Mouse (Mus musculus): ENCODE data around the gene Fgfr3. TPM values are rescaled to one million over a fixed set of nuclear protein-coding genes. Genes with fewer than 3 reads are reported as not detected.

The Fgfr3 gene
- polyA plus RNA-seq, 1 experiment from 2014 or later: 23.5 TPM

DNA sequence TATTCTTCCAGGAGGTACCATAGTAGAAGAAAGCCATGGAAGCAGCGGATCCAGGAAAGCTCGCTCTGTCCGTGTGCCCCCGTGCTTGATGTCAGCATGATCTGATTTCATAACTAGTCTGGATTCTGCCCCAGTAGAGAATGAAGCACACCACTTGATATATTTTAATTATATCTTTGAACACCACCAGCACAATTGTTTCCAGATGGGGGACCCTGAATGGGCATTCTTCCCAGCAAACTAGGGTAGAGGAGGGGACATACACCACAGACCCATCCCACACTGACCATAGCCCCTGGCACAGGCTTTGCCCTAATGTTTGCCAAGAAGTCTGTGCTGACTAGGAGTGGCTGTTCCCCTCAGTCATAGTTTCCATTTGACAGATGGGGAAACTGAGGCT, 36.5 kb upstream of the Fgfr3 start:
- Histone ChIP-seq H3K4me3 (ENCODE audit: low read depth, low read length) (no peak overlapping the region), H3K27ac (ENCODE audit: low read length) (no peak overlapping the region), H3K27me3 (ENCODE audit: control insufficient read depth, insufficient read depth, low read length) (no peaks in the 10 kb centered on the region), H3K36me3 (ENCODE audit: control insufficient read depth, insufficient read depth, low read length) (no peaks in the 10 kb centered on the region), H3K4me2 (replicated peaks; ENCODE audit: low read depth, low read length) (no peak overlapping the region), H3K4me1 (ENCODE audit: control insufficient read depth, insufficient read depth, low read length) (peaks cover 9% of the 10 kb centered on the region; the same call in 1 of the 2 replicates), H3K9me3 (ENCODE audit: control insufficient read depth, low read depth, low read length) (no peaks in the 10 kb centered on the region), H3K9ac (replicated peaks; ENCODE audit: low read depth, low read length) (no peak overlapping the region)
- WGBS: 92% methylated on average over 4 of the region's 4 CpGs
- no peak for ATAC-seq (ENCODE audit: insufficient number of reproducible peaks, insufficient read depth, low FRiP score, low read depth)

DNA sequence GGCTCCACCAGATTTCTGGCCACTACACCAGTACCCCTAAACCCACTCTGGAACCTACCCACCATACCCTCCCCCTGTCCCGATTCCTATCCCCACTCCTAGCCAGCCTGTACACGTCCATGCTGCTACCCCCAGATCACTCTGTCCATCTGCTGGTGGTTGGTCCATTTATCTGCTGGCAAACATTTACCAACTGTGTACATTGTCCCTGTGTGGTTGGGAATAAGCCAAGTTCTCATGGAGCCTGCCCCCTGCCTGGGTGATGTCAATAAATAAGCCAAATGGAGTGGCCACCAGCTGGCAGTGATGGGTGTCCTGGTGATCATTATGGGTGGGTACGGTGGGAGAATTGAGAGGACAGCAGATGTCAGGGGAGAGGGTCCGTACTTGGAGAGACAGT, 34.3 kb upstream of the Fgfr3 start:
- no peak for ATAC-seq (ENCODE audit: insufficient number of reproducible peaks, insufficient read depth, low FRiP score, low read depth)
- H3K27me3 ChIP-seq (ENCODE audit: control insufficient read depth, insufficient read depth, low read length): no peaks in the 10 kb centered on the region
- no peaks in the 10 kb centered on the region for H3K9me3 ChIP-seq (ENCODE audit: control insufficient read depth, low read depth, low read length)
- peaks cover 11% of the 10 kb centered on the region for H3K4me1 ChIP-seq (ENCODE audit: control insufficient read depth, insufficient read depth, low read length)
- no peak overlapping the region for H3K27ac ChIP-seq (ENCODE audit: low read length)
- no peak overlapping the region for H3K9ac ChIP-seq (replicated peaks; ENCODE audit: low read depth, low read length)
- 81% methylated on average over 4 of the region's 4 CpGs for WGBS
- no peak overlapping the region for H3K4me2 ChIP-seq (replicated peaks; ENCODE audit: low read depth, low read length)
- H3K36me3 ChIP-seq (ENCODE audit: control insufficient read depth, insufficient read depth, low read length): no peaks in the 10 kb centered on the region
- no peak overlapping the region for H3K4me3 ChIP-seq (ENCODE audit: low read depth, low read length)

DNA sequence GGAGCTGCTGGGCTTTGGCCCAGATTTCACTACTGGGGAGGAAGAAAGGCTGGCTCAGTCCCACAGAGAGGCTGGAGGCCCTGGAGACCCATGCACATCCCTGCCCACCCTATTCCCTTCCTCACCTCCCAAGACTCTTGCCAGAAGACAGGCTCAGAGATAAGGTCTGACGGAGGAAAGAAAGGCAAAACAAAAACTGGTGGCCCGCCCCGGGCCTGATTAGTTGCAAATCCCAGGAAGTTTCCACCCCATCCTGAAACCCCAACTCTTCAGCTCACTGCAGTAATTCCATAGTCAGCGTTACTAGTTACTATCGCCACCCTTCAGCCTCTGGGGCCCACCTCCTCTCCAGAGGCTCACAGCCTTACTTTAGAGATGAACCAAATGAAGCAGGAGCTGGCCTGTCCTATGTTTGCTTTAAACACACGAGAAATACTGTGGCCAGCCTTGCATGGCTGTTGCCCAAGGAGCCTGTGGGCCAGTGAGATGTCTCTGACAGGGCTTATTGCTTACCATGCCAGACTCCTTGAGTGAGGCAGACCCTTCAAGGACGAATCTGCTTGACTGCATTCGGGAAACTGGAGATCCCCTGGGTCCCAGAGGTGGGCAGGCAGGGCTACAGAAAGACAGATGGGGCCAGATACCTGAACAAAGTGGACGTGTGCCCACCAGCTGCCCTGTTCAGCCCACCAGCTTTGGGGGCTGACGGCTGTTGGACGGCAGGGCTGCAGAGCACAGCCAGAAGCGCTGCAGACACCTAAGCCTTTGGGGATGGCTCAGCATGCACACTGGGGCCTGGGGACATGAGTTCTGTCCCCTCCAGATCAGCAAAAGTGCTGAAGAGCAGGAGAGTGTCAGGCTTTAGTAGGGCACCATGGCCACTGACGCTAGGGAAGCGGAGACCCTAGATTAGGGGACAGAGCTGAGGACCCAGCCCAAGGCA, 32.9 kb upstream of the Fgfr3 start:
- Histone ChIP-seq H3K4me1 (ENCODE audit: control insufficient read depth, insufficient read depth, low read length) (peaks cover 23% of the 10 kb centered on the region), H3K9me3 (ENCODE audit: control insufficient read depth, low read depth, low read length) (no peaks in the 10 kb centered on the region), H3K4me2 (replicated peaks; ENCODE audit: low read depth, low read length) (no peak overlapping the region), H3K9ac (replicated peaks; ENCODE audit: low read depth, low read length) (no peak overlapping the region), H3K27me3 (ENCODE audit: control insufficient read depth, insufficient read depth, low read length) (no peaks in the 10 kb centered on the region), H3K4me3 (ENCODE audit: low read depth, low read length) (no peak overlapping the region), H3K27ac (ENCODE audit: low read length) (no peak overlapping the region), H3K36me3 (ENCODE audit: control insufficient read depth, insufficient read depth, low read length) (no peaks in the 10 kb centered on the region)
- no peak for ATAC-seq (ENCODE audit: insufficient number of reproducible peaks, insufficient read depth, low FRiP score, low read depth)
- 64% methylated on average over 14 of the region's 14 CpGs for WGBS

DNA sequence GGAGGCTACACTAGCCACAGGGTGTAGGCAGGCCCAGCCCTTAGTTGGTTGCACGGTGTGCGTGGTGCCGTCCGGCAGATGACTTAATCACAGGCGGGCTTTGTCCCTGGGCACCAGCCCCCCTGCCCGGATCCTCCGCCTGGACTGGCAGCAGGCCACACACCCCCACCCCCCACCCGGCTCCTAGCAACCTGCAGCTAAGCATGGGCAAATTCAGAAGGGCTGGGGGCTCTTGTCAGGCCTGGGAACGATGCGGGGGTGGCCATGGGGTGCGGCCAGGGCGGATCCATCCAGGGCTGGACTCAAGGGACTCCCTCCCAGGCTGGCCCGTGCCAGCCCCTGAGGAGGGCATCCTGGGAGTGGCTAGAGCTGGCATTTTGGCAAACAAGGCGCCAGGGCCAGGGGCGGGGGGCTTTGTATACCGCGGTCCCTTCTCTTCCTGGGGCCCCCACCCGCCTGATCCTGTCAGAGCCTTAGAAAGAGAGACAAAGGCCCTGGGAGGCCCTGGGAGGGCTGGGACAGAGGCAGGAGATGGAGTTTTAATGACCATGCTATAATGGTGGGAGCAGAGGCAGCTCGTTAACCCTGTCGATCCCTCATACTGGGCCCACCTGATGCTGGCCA, 32.1 kb upstream of the Fgfr3 start:
- ATAC-seq (ENCODE audit: insufficient number of reproducible peaks, insufficient read depth, low FRiP score, low read depth): no peak
- H3K9ac ChIP-seq (replicated peaks; ENCODE audit: low read depth, low read length): no peak overlapping the region
- no peak overlapping the region for H3K4me2 ChIP-seq (replicated peaks; ENCODE audit: low read depth, low read length)

DNA sequence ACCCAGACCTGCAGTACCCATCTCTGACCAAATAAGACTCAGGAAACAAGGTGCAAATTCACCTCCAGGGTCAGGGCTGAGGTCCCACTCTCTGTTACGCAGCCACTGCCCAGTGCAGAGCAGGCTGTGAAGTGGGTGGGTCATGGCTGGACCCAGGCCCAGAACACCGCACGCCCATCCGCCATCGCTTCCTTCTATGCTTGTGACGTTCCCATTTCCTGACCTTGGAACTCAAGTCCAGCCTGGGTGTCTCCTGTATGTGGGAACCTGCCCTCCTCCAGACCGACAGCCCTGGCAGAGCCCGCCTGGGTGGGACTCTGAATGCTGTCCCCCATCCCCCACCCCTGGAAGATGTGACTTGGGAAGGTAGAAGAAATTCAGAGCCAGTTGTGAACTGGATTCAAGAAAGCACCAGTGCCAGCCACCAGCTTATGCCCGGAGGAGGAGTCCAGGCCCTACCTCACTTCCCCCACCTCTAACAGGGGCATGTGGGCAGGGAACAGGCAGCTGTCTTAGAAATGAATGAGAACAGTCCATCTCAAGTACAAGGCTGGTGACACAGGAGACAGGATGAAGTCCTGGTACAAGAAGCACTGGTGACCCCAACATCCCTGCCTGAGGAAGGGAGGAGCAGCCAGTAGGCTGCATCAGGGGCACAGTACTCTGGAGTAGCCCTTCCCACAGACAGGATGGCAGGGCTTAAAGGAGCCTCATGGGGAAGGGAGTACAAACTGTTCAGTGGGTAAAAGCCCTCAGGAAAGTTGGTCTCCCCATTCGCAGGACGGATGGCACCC, 31.4 kb upstream of the Fgfr3 start:
- Histone ChIP-seq H3K27me3 (ENCODE audit: control insufficient read depth, insufficient read depth, low read length) (no peaks in the 10 kb centered on the region), H3K4me3 (ENCODE audit: low read depth, low read length) (no peak overlapping the region), H3K27ac (ENCODE audit: low read length) (no peak overlapping the region), H3K4me1 (ENCODE audit: control insufficient read depth, insufficient read depth, low read length) (peaks cover 33% of the 10 kb centered on the region), H3K4me2 (replicated peaks; ENCODE audit: low read depth, low read length) (no peak overlapping the region), H3K9ac (replicated peaks; ENCODE audit: low read depth, low read length) (no peak overlapping the region), H3K9me3 (ENCODE audit: control insufficient read depth, low read depth, low read length) (no peaks in the 10 kb centered on the region), H3K36me3 (ENCODE audit: control insufficient read depth, insufficient read depth, low read length) (no peaks in the 10 kb centered on the region)
- 87% methylated on average over 11 of the region's 11 CpGs for WGBS
- no peak for ATAC-seq (ENCODE audit: insufficient number of reproducible peaks, insufficient read depth, low FRiP score, low read depth)

More for the DNA sequence above, 32.1 kb upstream of the Fgfr3 start:
- Histone ChIP-seq H3K27me3 (ENCODE audit: control insufficient read depth, insufficient read depth, low read length) (no peaks in the 10 kb centered on the region), H3K4me3 (ENCODE audit: low read depth, low read length) (no peak overlapping the region), H3K9me3 (ENCODE audit: control insufficient read depth, low read depth, low read length) (no peaks in the 10 kb centered on the region), H3K4me1 (ENCODE audit: control insufficient read depth, insufficient read depth, low read length) (peaks cover 26% of the 10 kb centered on the region), H3K36me3 (ENCODE audit: control insufficient read depth, insufficient read depth, low read length) (no peaks in the 10 kb centered on the region), H3K27ac (ENCODE audit: low read length) (no peak overlapping the region)
- 60% methylated on average over 20 of the region's 20 CpGs for WGBS

DNA sequence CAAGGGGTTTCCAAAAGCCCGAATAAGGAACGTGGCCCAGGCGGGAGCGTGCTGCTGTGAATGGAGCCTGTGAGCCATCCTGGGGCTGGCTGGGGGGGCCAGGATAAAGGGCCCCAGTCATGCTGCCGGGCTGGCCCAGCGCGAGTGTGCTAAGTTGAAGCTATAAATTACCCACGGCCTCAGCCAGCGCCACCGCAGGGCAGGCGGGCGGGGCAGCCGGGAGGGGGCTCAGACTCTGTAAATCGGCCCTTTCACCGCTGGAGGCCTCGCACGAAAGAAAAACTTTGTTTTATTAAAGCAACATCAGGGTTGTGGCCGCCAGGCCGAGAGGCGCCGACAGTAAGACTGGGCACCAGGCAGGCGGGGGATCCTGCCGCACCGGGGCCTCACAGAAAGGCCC, 29.1 kb upstream of the Fgfr3 start:
- Histone ChIP-seq H3K4me3 (ENCODE audit: low read depth, low read length) (no peak overlapping the region), H3K4me1 (ENCODE audit: control insufficient read depth, insufficient read depth, low read length) (peaks cover 52% of the 10 kb centered on the region), H3K4me2 (replicated peaks; ENCODE audit: low read depth, low read length) (peak overlapping the region; percentile 37), H3K9ac (replicated peaks; ENCODE audit: low read depth, low read length) (no peak overlapping the region; the same call in 1 of the 2 replicates), H3K27me3 (ENCODE audit: control insufficient read depth, insufficient read depth, low read length) (no peaks in the 10 kb centered on the region), H3K27ac (ENCODE audit: low read length) (peak overlapping the region; percentile 87), H3K36me3 (ENCODE audit: control insufficient read depth, insufficient read depth, low read length) (no peaks in the 10 kb centered on the region), H3K9me3 (ENCODE audit: control insufficient read depth, low read depth, low read length) (no peaks in the 10 kb centered on the region)
- 4% methylated on average over 24 of the region's 24 CpGs for WGBS
- peak; percentile 21; the same call in 1 of the 2 replicates for ATAC-seq (ENCODE audit: insufficient number of reproducible peaks, insufficient read depth, low FRiP score, low read depth)

DNA sequence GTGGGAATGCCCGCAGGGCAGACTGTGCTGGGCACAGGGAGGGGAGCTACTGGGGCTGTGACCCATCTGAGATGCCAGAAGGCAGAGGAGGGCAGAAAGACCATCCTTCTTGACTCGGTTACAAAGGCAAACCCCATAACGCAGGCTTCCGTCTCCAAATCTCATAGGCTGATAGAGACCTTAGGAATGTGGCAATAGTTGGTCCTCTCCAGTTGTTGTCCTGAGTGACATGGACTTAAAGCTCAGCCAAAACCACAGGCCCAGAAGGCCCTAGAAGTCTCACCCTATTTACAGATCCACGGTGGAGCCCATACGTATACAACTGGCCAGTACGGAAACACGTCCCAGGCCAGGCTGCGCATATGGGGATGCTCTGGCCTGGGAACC, 27.0 kb upstream of the Fgfr3 start:
- Histone ChIP-seq H3K36me3 (ENCODE audit: control insufficient read depth, insufficient read depth, low read length) (no peaks in the 10 kb centered on the region), H3K9me3 (ENCODE audit: control insufficient read depth, low read depth, low read length) (no peaks in the 10 kb centered on the region), H3K4me3 (ENCODE audit: low read depth, low read length) (no peak overlapping the region), H3K27ac (ENCODE audit: low read length) (peak overlapping the region; percentile 95), H3K4me2 (replicated peaks; ENCODE audit: low read depth, low read length) (no peak overlapping the region; the same call in 1 of the 2 replicates), H3K9ac (replicated peaks; ENCODE audit: low read depth, low read length) (no peak overlapping the region), H3K27me3 (ENCODE audit: control insufficient read depth, insufficient read depth, low read length) (no peaks in the 10 kb centered on the region), H3K4me1 (ENCODE audit: control insufficient read depth, insufficient read depth, low read length) (peaks cover 61% of the 10 kb centered on the region)
- no peak for ATAC-seq (ENCODE audit: insufficient number of reproducible peaks, insufficient read depth, low FRiP score, low read depth)
- 55% methylated on average over 9 of the region's 9 CpGs for WGBS

Measured in stomach, embryonic 14.5 days (tissue).